Mouse (Mus musculus) liver, embryonic 14.5 days (tissue): ENCODE measurements at regions not wholly inside any gene's neighbourhood (a gene's known extent, or its start where the extent isn't known, plus 50 kb on each side); places are given as distances from the start of the nearest gene placed in this dataset.

Source experiments
- ATAC-seq: fragments of 200-750 bp; cut with Nextera tagmentation; 2 replicates; pipeline ENCODE4 v1.8.0; 2017; ENCODE audit warnings: moderate number of reproducible peaks, mild to moderate bottlenecking, moderate library complexity; ENCODE audit not compliant: insufficient read depth
- DNase-seq, 3 experiments: peaks; one replicate each; pipeline ENCODE4 v3.0.0-alpha.2; 2012 to 2013; ENCODE audit warnings: low read depth in 3 of 3, low spot score in 3 of 3
- H3K27ac ChIP-seq: fragments of 300-500 bp; sonication (generic); 2 replicates; pipeline ENCODE4 v1.5.1; 2014; ENCODE audit warnings: moderate library complexity, mild to moderate bottlenecking, control low read depth, inconsistent platforms
- H3K27me3 ChIP-seq: fragments of 300-500 bp; sonication (generic); 2 replicates; pipeline ENCODE4 v1.6.1; 2014; ENCODE audit warnings: mild to moderate bottlenecking, low read length, moderate library complexity; ENCODE audit not compliant: control insufficient read depth, insufficient read depth
- H3K36me3 ChIP-seq: fragments of 300-500 bp; sonication (generic); replicated peaks from 2 replicates; pipeline ENCODE4 v1.6.1; 2014; ENCODE audit warnings: low read depth; ENCODE audit not compliant: control insufficient read depth, insufficient read depth
- H3K4me1 ChIP-seq, 2 experiments: fragments of 200-500 bp in 1 of 2; fragments of 300-500 bp in 1 of 2; sonication (generic) in 1 of 2; replicated peaks; 2 replicates each; pipeline ENCODE4 v1.6.1; 2012 to 2014; ENCODE audit warnings: antibody characterized with exemption in 1 of 2, inconsistent platforms in 1 of 2, low read length in 1 of 2; ENCODE audit not compliant: control insufficient read depth in 2 of 2, insufficient read depth in 2 of 2
- H3K4me2 ChIP-seq: fragments of 300-500 bp; sonication (generic); 2 replicates; pipeline ENCODE4 v1.6.1; 2014; ENCODE audit warnings: low read depth, mild to moderate bottlenecking, control low read depth, moderate library complexity
- H3K4me3 ChIP-seq, 2 experiments: fragments of 200-500 bp in 1 of 2; fragments of 300-500 bp in 1 of 2; sonication (generic) in 1 of 2; 2 replicates each; pipeline ENCODE4 v1.5.1; 2012 to 2014; ENCODE audit warnings: low read depth in 2 of 2, low read length in 2 of 2, mild to moderate bottlenecking in 2 of 2, control low read depth in 1 of 2, inconsistent platforms in 1 of 2, moderate library complexity in 1 of 2; ENCODE audit not compliant: insufficient read depth in 1 of 2
- H3K9ac ChIP-seq: fragments of 300-500 bp; sonication (generic); replicated peaks from 2 replicates; pipeline ENCODE4 v1.6.1; 2014; ENCODE audit warnings: mild to moderate bottlenecking, control low read depth, moderate library complexity
- H3K9me3 ChIP-seq: fragments of 300-500 bp; sonication (generic); 2 replicates; pipeline ENCODE4 v1.6.1; 2016; ENCODE audit warnings: low read length, mixed read lengths; ENCODE audit not compliant: control insufficient read depth
- CTCF ChIP-seq: IDR thresholded peaks from 2 replicates; pipeline ENCODE4 v1.5.1; 2016; ENCODE audit warnings: antibody characterized with exemption, low read depth, control low read depth
- EP300 ChIP-seq: IDR thresholded peaks from 2 replicates; pipeline ENCODE4 v1.6.1; 2016; ENCODE audit warnings: antibody characterized with exemption, low read depth
- WGBS: fragments of 180-500 bp; shearing (Covaris S2); extraction: QIAGEN DNeasy Blood & Tissue Kit; methylation state at CpG from one replicate; pipeline ENCODE4 v1.1.7; 2014; ENCODE audit not compliant: insufficient replicate concordance; 5-methylcytosine and 5-hydroxymethylcytosine counted together

DNA sequence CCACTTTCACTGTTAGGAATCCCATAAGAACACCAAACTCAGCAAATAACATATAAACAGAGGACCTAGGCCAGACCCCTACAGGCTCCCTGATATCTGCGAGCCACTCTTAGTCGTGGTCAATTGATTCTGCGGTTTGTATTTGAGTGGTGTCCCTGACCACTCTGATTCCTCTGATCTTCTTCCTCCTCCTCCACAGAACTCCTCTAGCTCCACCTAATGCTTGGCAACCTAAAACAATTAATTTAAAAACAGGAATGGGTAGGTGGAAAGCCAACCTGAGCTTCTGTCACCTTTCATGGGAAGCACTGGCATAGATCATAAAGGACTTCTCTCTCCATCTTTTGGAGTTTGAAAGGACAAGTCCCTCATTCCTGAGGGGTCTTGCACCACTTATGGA, 1316.0 kb downstream of the Gsdmc2 start:
- DNase-seq (no peak), ATAC-seq (no peak)
- Histone ChIP-seq H3K4me1 (no peaks in the 10 kb centered on the region), H3K4me3 (no peak overlapping the region), H3K9ac (no peak overlapping the region), H3K4me2 (no peak overlapping the region), H3K36me3 (no peaks in the 10 kb centered on the region), H3K27ac (no peak overlapping the region), H3K27me3 (no peaks in the 10 kb centered on the region), H3K9me3 (no peaks in the 10 kb centered on the region)
- WGBS = 43% methylated on average over 3 of the region's 3 CpGs
- no peak for TF ChIP-seq EP300
- TF ChIP-seq CTCF = no peak

- WGBS = 50% methylated on average over 2 of the region's 2 CpGs
- H3K9me3 ChIP-seq = no peaks in the 10 kb centered on the region
- H3K27ac ChIP-seq = no peak overlapping the region
- H3K4me1 ChIP-seq = no peaks in the 10 kb centered on the region
- ATAC-seq = no peak
- no peak overlapping the region for H3K9ac ChIP-seq
- H3K4me3 ChIP-seq = no peak overlapping the region
- no peaks in the 10 kb centered on the region for H3K27me3 ChIP-seq
- no peak for DNase-seq
- no peaks in the 10 kb centered on the region for H3K36me3 ChIP-seq
- no peak overlapping the region for H3K4me2 ChIP-seq
- no peak for TF ChIP-seq CTCF
These were observed 1320.3 kb downstream of the Gsdmc2 start for GRCm38 (mm10) chr15:62524628-62525027.

- no peaks in the 10 kb centered on the region for H3K36me3 ChIP-seq
- H3K4me1 ChIP-seq = no peaks in the 10 kb centered on the region
- TF ChIP-seq CTCF (no peak), EP300 (no peak)
- no peak overlapping the region for H3K27ac ChIP-seq
- no peak for ATAC-seq
- no peak for DNase-seq
- H3K9me3 ChIP-seq = no peaks in the 10 kb centered on the region
- no peaks in the 10 kb centered on the region for H3K27me3 ChIP-seq
- no peak overlapping the region for H3K4me2 ChIP-seq
- H3K4me3 ChIP-seq = no peak overlapping the region
- no peak overlapping the region for H3K9ac ChIP-seq
- 58% methylated on average over 2 of the region's 2 CpGs for WGBS
These were observed 1320.8 kb downstream of the Gsdmc2 start for GRCm38 (mm10) chr15:62524135-62524534.

- no peak for TF ChIP-seq EP300
- TF ChIP-seq CTCF = no peak
- no peaks in the 10 kb centered on the region for H3K27me3 ChIP-seq
- ATAC-seq = no peak
- no peak overlapping the region for H3K27ac ChIP-seq
- no peaks in the 10 kb centered on the region for H3K36me3 ChIP-seq
- H3K9me3 ChIP-seq = no peaks in the 10 kb centered on the region
- H3K9ac ChIP-seq = no peak overlapping the region
- no peaks in the 10 kb centered on the region for H3K4me1 ChIP-seq
- H3K4me3 ChIP-seq = no peak overlapping the region
- no peak overlapping the region for H3K4me2 ChIP-seq
- 43% methylated on average over 1 of the region's 1 CpGs for WGBS
- no peak for DNase-seq
These were observed 1331.5 kb downstream of the Gsdmc2 start for GRCm38 (mm10) chr15:62513462-62513861.

DNA sequence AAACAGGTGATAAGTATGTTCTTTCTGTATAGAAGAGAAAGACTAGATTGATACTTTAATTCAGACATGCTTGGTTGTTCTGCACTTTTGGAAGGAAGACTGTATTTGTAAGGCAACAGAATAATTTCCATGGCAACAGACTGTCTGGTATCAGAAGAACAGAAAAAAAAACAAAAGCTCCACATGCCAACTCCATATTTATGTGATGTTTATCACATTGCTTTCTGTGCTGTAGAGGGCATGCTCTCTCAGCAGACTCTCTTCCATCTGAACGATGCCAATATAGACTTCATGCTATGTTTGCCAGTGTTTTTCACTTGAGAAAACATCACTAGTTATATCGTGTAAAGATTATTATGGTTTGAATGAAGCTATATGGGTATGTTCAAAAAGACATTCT, 1333.5 kb downstream of the Gsdmc2 start:
- Histone ChIP-seq H3K27ac (no peak overlapping the region), H3K4me3 (no peak overlapping the region), H3K9ac (no peak overlapping the region), H3K27me3 (no peaks in the 10 kb centered on the region), H3K36me3 (no peaks in the 10 kb centered on the region), H3K4me1 (no peaks in the 10 kb centered on the region), H3K4me2 (no peak overlapping the region), H3K9me3 (no peaks in the 10 kb centered on the region)
- WGBS = 65% methylated on average over 2 of the region's 2 CpGs
- no peak for DNase-seq
- no peak for ATAC-seq
- TF ChIP-seq CTCF (no peak), EP300 (no peak)

DNA sequence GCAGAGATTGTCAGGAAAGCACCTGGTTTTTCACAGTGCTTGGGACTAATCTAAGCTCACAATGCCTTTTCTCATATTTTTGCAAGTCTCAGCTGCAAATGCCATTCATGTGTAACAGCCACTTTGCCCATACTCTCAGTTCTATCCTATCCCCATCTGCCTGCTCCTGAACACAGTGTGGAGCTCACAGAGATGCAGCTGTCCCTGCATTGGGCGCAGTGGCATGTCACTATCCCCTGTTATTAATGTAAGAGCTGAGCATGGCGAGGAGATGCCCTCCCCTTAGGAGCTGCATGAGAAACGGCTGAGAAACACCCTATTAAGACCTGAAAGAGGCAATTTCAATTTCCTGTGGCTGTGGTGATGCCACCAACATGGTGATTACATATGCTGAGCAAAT, 1341.1 kb downstream of the Gsdmc2 start:
- 47% methylated on average over 3 of the region's 3 CpGs for WGBS

More for the DNA sequence above, 1341.1 kb downstream of the Gsdmc2 start:
- DNase-seq (no peak), ATAC-seq (no peak)
- Histone ChIP-seq H3K4me3 (no peak overlapping the region), H3K4me1 (no peaks in the 10 kb centered on the region), H3K4me2 (no peak overlapping the region), H3K27ac (no peak overlapping the region), H3K9me3 (no peaks in the 10 kb centered on the region), H3K27me3 (no peaks in the 10 kb centered on the region), H3K9ac (no peak overlapping the region), H3K36me3 (no peaks in the 10 kb centered on the region)
- no peak for TF ChIP-seq EP300
- TF ChIP-seq CTCF = no peak
